Mouse (Mus musculus) embryonic fibroblast, embryonic 13.5 days (primary cell): ENCODE measurements around the gene Nxph3.

Source experiments
- CTCF ChIP-seq: IDR thresholded peaks from 2 replicates; pipeline ENCODE4 v1.5.1; 2011; ENCODE audit warnings: mild to moderate bottlenecking, control low read depth, low read length, moderate library complexity, borderline replicate concordance; ENCODE audit not compliant: insufficient read depth
- POLR2A ChIP-seq: IDR thresholded peaks from 2 replicates; pipeline ENCODE4 v1.6.1; 2011; ENCODE audit warnings: low read depth, mild to moderate bottlenecking, control low read depth, low read length, moderate library complexity

DNA sequence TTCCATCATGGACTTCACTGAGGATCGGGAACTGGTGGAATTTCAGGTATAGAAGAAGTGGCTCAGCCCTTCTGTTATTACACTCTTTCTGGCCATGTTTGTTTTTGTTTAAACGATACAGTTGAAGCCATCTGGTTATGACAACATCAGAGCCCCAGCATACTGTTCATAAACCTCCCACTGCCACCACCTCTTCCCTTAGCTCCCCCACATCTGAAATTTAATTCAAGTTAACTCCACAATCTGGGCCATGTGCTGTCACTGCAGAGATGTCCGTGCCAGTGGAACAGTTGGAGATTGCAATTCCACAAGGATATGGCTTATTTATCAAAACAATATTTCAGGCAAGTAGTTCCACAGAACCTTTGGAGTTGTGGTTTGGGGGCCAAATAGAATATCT is 20.0 kb downstream of the Nxph3 start:
- TF ChIP-seq POLR2A (no peak), CTCF (no peak)
